Mouse (Mus musculus): ENCODE results near the gene Rpl19.
A peak's percentile ranks its signal among the peaks of the same experiment; 100 is the strongest.

Gene Rpl19

GRCm38 (mm10) chr11:98052989-98053834 lies 26.7 kb downstream of the Rpl19 start, which contains the start of gene Stac2:
TSS of gene Stac2 (minus strand) at chr11:98053462.
- peak; percentile 78 for DNase-seq (ENCODE audit: low spot score)

GRCm38 (mm10) chr11:98057466-98057865 lies 31.0 kb downstream of the Rpl19 start:
- DNase-seq (ENCODE audit: low spot score), result no peak

GRCm38 (mm10) chr11:98057998-98058397 lies 31.5 kb downstream of the Rpl19 start:
- DNase-seq (ENCODE audit: low spot score), result no peak

- no peak for DNase-seq (ENCODE audit: low spot score)
Observed at GRCm38 (mm10) chr11:98059662-98060061, 33.2 kb downstream of the Rpl19 start.

- no peak for DNase-seq (ENCODE audit: low spot score)
Observed at GRCm38 (mm10) chr11:98060104-98060692, 33.7 kb downstream of the Rpl19 start.

- no peak for DNase-seq (ENCODE audit: low spot score)
Observed at GRCm38 (mm10) chr11:98061441-98061840, 34.9 kb downstream of the Rpl19 start.

- DNase-seq (ENCODE audit: low spot score), result peak; percentile 61
Observed at GRCm38 (mm10) chr11:98061904-98062562, 35.5 kb downstream of the Rpl19 start.

- DNase-seq (ENCODE audit: low spot score), result no peak
Observed at GRCm38 (mm10) chr11:98066201-98066600, 39.7 kb downstream of the Rpl19 start.

- no peak for DNase-seq (ENCODE audit: low spot score)
Observed at GRCm38 (mm10) chr11:98067255-98067654, 40.7 kb downstream of the Rpl19 start.

- DNase-seq (ENCODE audit: low spot score), result no peak
Observed at GRCm38 (mm10) chr11:98073442-98073841, 46.9 kb downstream of the Rpl19 start.

- DNase-seq (ENCODE audit: low spot score), result peak; percentile 84
Observed at GRCm38 (mm10) chr11:98075195-98075808, 48.8 kb downstream of the Rpl19 start.

- DNase-seq (ENCODE audit: low spot score), result no peak
Observed at GRCm38 (mm10) chr11:98077086-98077485, 50.6 kb downstream of the Rpl19 start.
